Mouse (Mus musculus) kidney, embryonic 16.5 days (tissue): Measurements from ENCODE around the gene Skil. TPM values are rescaled to one million over a fixed set of nuclear protein-coding genes. Genes with fewer than 3 reads are reported as not detected.
"Not testable (repeated sequence)": the region's sequence is repeated elsewhere in the genome, so short reads cannot be mapped to it uniquely, and the experiment has no call there.

Experiments used
- ATAC-seq: fragments of 200-750 bp; cut with Nextera tagmentation; 2 replicates; pipeline ENCODE4 v1.8.0; 2017; ENCODE audit warnings: moderate TSS enrichment; ENCODE audit not compliant: low FRiP score, low TSS enrichment
- H3K27ac ChIP-seq: fragments of 300-500 bp; sonication (generic); 2 replicates; pipeline ENCODE4 v1.5.1; 2014; ENCODE audit warnings: low read length
- H3K27me3 ChIP-seq: fragments of 300-500 bp; sonication (generic); 2 replicates; pipeline ENCODE4 v1.6.1; 2014; ENCODE audit warnings: low read length, control low read depth, mixed read lengths; ENCODE audit not compliant: insufficient read depth
- H3K36me3 ChIP-seq: fragments of 300-500 bp; sonication (generic); 2 replicates; pipeline ENCODE4 v1.6.1; 2014; ENCODE audit warnings: low read length, control low read depth, mixed read lengths; ENCODE audit not compliant: insufficient read depth
- H3K4me1 ChIP-seq: fragments of 300-500 bp; sonication (generic); 2 replicates; pipeline ENCODE4 v1.6.1; 2014; ENCODE audit warnings: low read length, control low read depth, mixed read lengths; ENCODE audit not compliant: insufficient read depth
- H3K4me2 ChIP-seq: fragments of 300-500 bp; sonication (generic); replicated peaks from 2 replicates; pipeline ENCODE4 v1.6.1; 2014; ENCODE audit warnings: low read depth, low read length
- H3K4me3 ChIP-seq: fragments of 300-500 bp; sonication (generic); 2 replicates; pipeline ENCODE4 v1.5.1; 2014; ENCODE audit warnings: mild to moderate bottlenecking, low read length
- H3K9ac ChIP-seq: fragments of 300-500 bp; sonication (generic); replicated peaks from 2 replicates; pipeline ENCODE4 v1.6.1; 2014; ENCODE audit warnings: low read length
- H3K9me3 ChIP-seq: fragments of 300-500 bp; sonication (generic); 2 replicates; pipeline ENCODE4 v1.6.1; 2016; ENCODE audit warnings: low read length, control low read depth
- WGBS: fragments of 180-500 bp; shearing (Covaris S2); extraction: QIAGEN DNeasy Blood & Tissue Kit; methylation state at CpG from one replicate; pipeline ENCODE4 v1.1.7; 2014; 5-methylcytosine and 5-hydroxymethylcytosine counted together
- polyA plus RNA-seq: library from polyadenylated mRNA; unstranded; fragments of >200 nt; fragmentation: Nextera tagmentation; extraction: Ambion mirVana; gene quantifications from 2 replicates; pipeline ENCODE4 v1.2.1, GENCODE M21; 2015

Gene Skil
- polyA plus RNA-seq, 1 experiment from 2014 or later: 18.5 TPM

- Histone ChIP-seq H3K9me3 (no peaks in the 10 kb centered on the region), H3K36me3 (no peaks in the 10 kb centered on the region), H3K4me2 (no peak overlapping the region), H3K4me3 (no peak overlapping the region), H3K4me1 (no peaks in the 10 kb centered on the region), H3K27me3 (no peaks in the 10 kb centered on the region), H3K27ac (no peak overlapping the region), H3K9ac (no peak overlapping the region)
- ATAC-seq: no peak
- 54% methylated on average over 13 of the region's 13 CpGs for WGBS
These were observed 43.9 kb downstream of the Skil start for GRCm38 (mm10) chr3:31138454-31139424.

- ATAC-seq: no peak
- H3K27me3 ChIP-seq: no peaks in the 10 kb centered on the region
These were observed 46.8 kb downstream of the Skil start for GRCm38 (mm10) chr3:31141621-31142020.

GRCm38 (mm10) chr3:31145222-31145621 lies 50.4 kb downstream of the Skil start:
- not testable (repeated sequence) for H3K36me3 ChIP-seq, H3K27me3 ChIP-seq, ATAC-seq, H3K4me3 ChIP-seq, H3K9me3 ChIP-seq, H3K27ac ChIP-seq, H3K4me2 ChIP-seq, H3K9ac ChIP-seq
- 86% methylated on average over 11 of the region's 11 CpGs for WGBS
- H3K4me1 ChIP-seq: peaks cover 11% of the 10 kb centered on the region; the same call in 1 of the 2 replicates

More at GRCm38 (mm10) chr3:31141621-31142020, 46.8 kb downstream of the Skil start:
- Histone ChIP-seq H3K9me3 (no peaks in the 10 kb centered on the region), H3K9ac (no peak overlapping the region), H3K4me2 (no peak overlapping the region), H3K4me3 (no peak overlapping the region), H3K36me3 (no peaks in the 10 kb centered on the region), H3K27ac (no peak overlapping the region), H3K4me1 (0 out of 2 replicates have a peak, but pooled peaks cover 3% of the 10 kb centered on the region)
- 86% methylated on average over 4 of the region's 4 CpGs for WGBS

GRCm38 (mm10) chr3:31145641-31146290 lies 50.9 kb downstream of the Skil start:
- Histone ChIP-seq H3K9ac (0 out of 2 replicates have a peak overlapping the region, but pooled peaks have one; percentile 16), H3K4me2 (peak overlapping the region; percentile 21; the same call in 1 of the 2 replicates), H3K4me1 (peaks cover 12% of the 10 kb centered on the region; the same call in 1 of the 2 replicates), H3K36me3 (no peaks in the 10 kb centered on the region), H3K9me3 (no peaks in the 10 kb centered on the region), H3K27ac (no peak overlapping the region), H3K27me3 (peaks cover 5% of the 10 kb centered on the region; the same call in 1 of the 2 replicates), H3K4me3 (no peak overlapping the region)
- peak; percentile 68; the same call in 1 of the 2 replicates for ATAC-seq
- WGBS: 13% methylated on average over 14 of the region's 14 CpGs

DNA sequence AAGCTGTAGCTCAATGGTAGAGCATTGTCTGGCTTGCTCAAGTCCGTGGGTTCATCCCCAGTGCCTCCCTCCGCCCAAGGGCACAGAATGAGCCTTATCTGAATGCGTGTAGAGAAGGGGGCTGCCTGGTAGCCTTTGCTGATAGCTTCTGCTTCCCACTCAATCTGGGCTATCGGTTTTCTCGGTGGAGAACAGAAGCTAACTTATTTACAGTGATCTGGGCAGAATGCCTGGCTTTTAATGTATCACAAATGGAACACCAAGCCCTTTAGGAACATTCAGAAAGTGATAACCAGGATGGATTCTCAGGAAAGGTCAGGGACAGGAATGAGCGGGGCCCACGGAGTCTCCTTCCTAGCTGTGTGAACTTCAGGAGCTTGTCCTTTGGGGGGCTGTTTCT lies 53.7 kb downstream of the Skil start:
- Histone ChIP-seq H3K9me3 (no peaks in the 10 kb centered on the region), H3K27me3 (peaks cover 5% of the 10 kb centered on the region; the same call in 1 of the 2 replicates), H3K4me1 (peaks cover 25% of the 10 kb centered on the region), H3K27ac (no peak overlapping the region), H3K36me3 (no peaks in the 10 kb centered on the region), H3K4me3 (no peak overlapping the region), H3K4me2 (no peak overlapping the region), H3K9ac (no peak overlapping the region)
- no peak for ATAC-seq
- 82% methylated on average over 7 of the region's 7 CpGs for WGBS

- Histone ChIP-seq H3K4me2 (peak within 1 kb of the TSS; percentile 82), H3K27me3 (peaks cover 5% of the 10 kb centered on the region; the same call in 1 of the 2 replicates), H3K4me1 (peaks cover 25% of the 10 kb centered on the region), H3K9me3 (no peaks in the 10 kb centered on the region), H3K36me3 (no peaks in the 10 kb centered on the region), H3K27ac (no peak within 1 kb of the TSS), H3K4me3 (peak within 1 kb of the TSS; percentile 50), H3K9ac (peak within 1 kb of the TSS; percentile 43)
- WGBS: under 1% methylated on average over 33 of the region's 33 CpGs
- ATAC-seq: peak; percentile 84
These were observed 54.8 kb downstream of the Skil start, which contains the start of gene Cldn11 for GRCm38 (mm10) chr3:31149706-31150105. TSS of gene Cldn11 (plus strand) at chr3:31149920.

DNA sequence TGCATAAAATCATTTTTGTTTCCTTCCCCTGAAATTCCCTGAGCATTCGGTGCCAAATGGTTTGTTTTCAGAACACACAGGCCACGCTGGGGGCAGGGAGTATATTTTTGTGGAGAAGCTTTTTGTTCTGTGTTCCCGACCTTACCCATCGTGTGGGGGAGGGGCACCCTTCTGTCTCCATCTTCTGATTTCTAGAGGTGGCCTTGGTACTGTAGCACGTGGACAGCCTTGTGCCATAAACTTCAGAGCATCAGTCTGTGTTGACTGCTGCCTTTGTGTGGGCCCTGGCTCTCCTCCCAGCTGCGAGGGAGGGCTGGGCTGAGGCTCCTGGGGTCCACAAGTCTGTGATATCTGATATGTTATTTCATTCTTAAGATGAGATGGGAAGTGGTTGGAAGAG lies 57.2 kb downstream of the Skil start:
- Histone ChIP-seq H3K9me3 (no peaks in the 10 kb centered on the region), H3K27ac (no peak overlapping the region; the same call in 1 of the 2 replicates), H3K4me2 (peak overlapping the region; percentile 82), H3K9ac (0 out of 2 replicates have a peak overlapping the region, but pooled peaks have one; percentile 17), H3K4me3 (peak overlapping the region; percentile 50), H3K27me3 (peaks cover 5% of the 10 kb centered on the region; the same call in 1 of the 2 replicates), H3K36me3 (no peaks in the 10 kb centered on the region), H3K4me1 (peaks cover 30% of the 10 kb centered on the region)
- WGBS: 20% methylated on average over 6 of the region's 6 CpGs
- no peak for ATAC-seq

DNA sequence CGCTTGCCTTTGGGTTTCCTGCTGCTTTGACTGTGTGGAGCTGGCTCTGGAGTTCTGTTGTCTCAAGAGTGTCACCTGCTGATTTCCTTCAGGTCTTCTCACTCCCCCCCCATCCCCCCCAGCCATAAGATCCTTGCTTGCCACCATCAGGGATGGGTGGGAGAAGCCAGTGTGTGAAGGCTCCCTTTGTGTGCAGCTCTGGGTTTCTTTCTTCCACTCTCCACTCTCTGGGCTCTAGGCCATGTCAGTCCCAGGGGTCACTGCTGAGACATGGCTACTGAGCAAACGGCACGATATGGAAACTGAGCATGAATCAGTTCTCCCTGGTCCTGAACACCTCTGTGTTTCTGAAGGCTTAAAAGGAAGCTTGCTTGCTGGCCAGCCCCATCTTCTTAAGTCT lies 61.3 kb downstream of the Skil start:
- WGBS: 45% methylated on average over 3 of the region's 3 CpGs

GRCm38 (mm10) chr3:31157776-31158175 lies 62.9 kb downstream of the Skil start:
- Histone ChIP-seq H3K27ac (no peak overlapping the region), H3K9ac (no peak overlapping the region), H3K4me3 (no peak overlapping the region), H3K36me3 (no peaks in the 10 kb centered on the region), H3K4me2 (no peak overlapping the region), H3K9me3 (no peaks in the 10 kb centered on the region), H3K27me3 (no peaks in the 10 kb centered on the region), H3K4me1 (peaks cover 8% of the 10 kb centered on the region)
- WGBS: 72% methylated on average over 15 of the region's 15 CpGs
- ATAC-seq: no peak

More for the DNA sequence above, 61.3 kb downstream of the Skil start:
- Histone ChIP-seq H3K27me3 (no peaks in the 10 kb centered on the region), H3K27ac (no peak overlapping the region), H3K9ac (no peak overlapping the region), H3K4me3 (no peak overlapping the region), H3K9me3 (no peaks in the 10 kb centered on the region), H3K4me1 (peaks cover 21% of the 10 kb centered on the region), H3K4me2 (no peak overlapping the region), H3K36me3 (no peaks in the 10 kb centered on the region)
- ATAC-seq: no peak
